ENCODE assay signal across 11 mouse cellular contexts in the genomic region with DNA sequence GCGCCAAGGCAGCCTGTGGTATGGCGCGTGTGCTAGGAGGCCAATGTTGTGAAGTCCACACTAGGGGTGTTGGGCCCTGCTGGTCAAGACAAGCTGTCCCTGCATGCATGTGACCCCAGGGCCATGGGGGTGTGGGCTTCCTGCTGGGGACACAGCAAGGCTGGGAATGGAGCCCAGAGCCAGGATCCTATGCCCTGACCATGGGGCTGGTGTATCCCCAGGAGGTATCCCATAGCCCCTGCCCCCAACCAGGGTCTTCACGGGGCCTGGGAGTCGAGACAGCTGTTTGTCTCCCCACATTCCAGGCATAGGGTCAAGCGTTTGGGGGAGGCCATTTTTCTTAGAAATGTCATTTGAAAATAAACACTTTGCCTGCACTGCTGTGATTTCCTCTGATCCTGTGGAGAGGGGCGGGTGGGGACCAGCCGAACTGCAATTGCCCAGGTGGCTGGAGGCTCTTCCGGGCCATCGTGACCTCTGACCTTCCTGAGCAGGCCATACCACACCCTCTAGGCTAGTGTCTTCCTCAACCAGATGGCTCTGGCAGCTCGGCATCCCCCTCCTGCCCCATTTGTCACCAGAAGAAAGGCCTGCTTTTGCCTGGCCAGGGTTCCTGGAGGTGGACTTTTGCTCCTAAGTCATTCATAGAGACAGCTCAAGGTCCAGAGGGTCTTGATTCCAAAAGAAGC. TPM values are rescaled to one million over a fixed set of nuclear protein-coding genes. Genes with fewer than 3 reads are reported as not detected.
DNase-seq lines count a peak whose midpoint lies in the region; ATAC-seq and TF ChIP-seq lines count a peak whose summit lies in the region.
"Had no signal": no experiment of that assay in that cellular context is flagged by ENCODE, and none has a peak within 500 bp of the region (broad histone marks: within the 10 kb centered on the region; RNA-seq: fewer than 3 reads in every experiment).

No protein-coding gene starts in this region.

- TF ChIP-seq CTCF in heart, adult 2 months (IDR thresholded peaks at IDR 0.05): no peak

- no peaks in the 10 kb centered on the region for H3K9me3 ChIP-seq in heart, embryonic 11.5 days (replicated peaks; ENCODE audit: control insufficient read depth, low read length)
- H3K9me3 ChIP-seq in neural tube, embryonic 15.5 days (replicated peaks): no peaks in the 10 kb centered on the region
- no peaks in the 10 kb centered on the region for H3K9me3 ChIP-seq in liver, embryonic 11.5 days (ENCODE audit: control insufficient read depth, low read length)

- H3K27ac ChIP-seq in heart, embryonic 11.5 days (ENCODE audit: low read depth, low read length): peak overlapping the region; percentile 55
- H3K27ac ChIP-seq in heart, adult 2 months: no peak overlapping the region
- no peak overlapping the region for H3K27ac ChIP-seq in neural tube, embryonic 15.5 days (replicated peaks)
- peak overlapping the region; percentile 76 for H3K27ac ChIP-seq in liver, embryonic 11.5 days (ENCODE audit: low read depth, low read length)

- TF ChIP-seq POLR2A in heart, adult 2 months (IDR thresholded peaks at IDR 0.05; ENCODE audit: insufficient read depth, low read depth, low read length): no peak

- WGBS in heart, embryonic 11.5 days (ENCODE audit: insufficient replicate concordance): 49% methylated on average over 11 of the region's 11 CpGs
- WGBS in heart, adult 2 months: 63% methylated on average over 11 of the region's 11 CpGs
- 48% methylated on average over 11 of the region's 11 CpGs for WGBS in neural tube, embryonic 15.5 days
- WGBS in liver, embryonic 11.5 days: 59% methylated on average over 11 of the region's 11 CpGs

- peak overlapping the region; percentile 24; the same call in 1 of the 2 replicates for H3K9ac ChIP-seq in heart, embryonic 11.5 days (ENCODE audit: low read depth, low read length)
- no peak overlapping the region for H3K9ac ChIP-seq in heart, adult 2 months (ENCODE audit: low read depth, low read length)
- no peak overlapping the region for H3K9ac ChIP-seq in neural tube, embryonic 15.5 days (replicated peaks)
- no peak overlapping the region for H3K9ac ChIP-seq in liver, embryonic 11.5 days (ENCODE audit: low read depth, low read length)

- no peak overlapping the region for H3K4me3 ChIP-seq in heart, embryonic 11.5 days (ENCODE audit: low read depth, low read length)
- H3K4me3 ChIP-seq in heart, adult 2 months: no peak overlapping the region
- H3K4me3 ChIP-seq in neural tube, embryonic 15.5 days (replicated peaks): no peak overlapping the region
- H3K4me3 ChIP-seq in liver, embryonic 11.5 days (ENCODE audit: low read depth, low read length): no peak overlapping the region

- intact Hi-C loops in heart, adult 2 months (cut with DNase I): no loop called here

- H3K4me1 ChIP-seq in heart, embryonic 11.5 days (ENCODE audit: control insufficient read depth, insufficient read depth, low read length): peaks cover 74% of the 10 kb centered on the region
- peaks cover 2% of the 10 kb centered on the region; the same call in 1 of the 2 replicates for H3K4me1 ChIP-seq in heart, adult 2 months (ENCODE audit: control insufficient read depth, insufficient read depth, low read length)
- peaks cover 22% of the 10 kb centered on the region; the same call in 1 of the 2 replicates for H3K4me1 ChIP-seq in neural tube, embryonic 15.5 days
- peaks cover 75% of the 10 kb centered on the region for H3K4me1 ChIP-seq in liver, embryonic 11.5 days (replicated peaks; ENCODE audit: control insufficient read depth, insufficient read depth, low read length)

- no peaks in the 10 kb centered on the region for H3K79me2 ChIP-seq in heart, adult 2 months (replicated peaks; ENCODE audit: control insufficient read depth, insufficient read depth, low read length)

- H3K36me3 ChIP-seq in heart, embryonic 11.5 days (ENCODE audit: control insufficient read depth, insufficient read depth, low read length): no peaks in the 10 kb centered on the region
- H3K36me3 ChIP-seq in heart, adult 2 months (ENCODE audit: control insufficient read depth, insufficient read depth, low read length): no peaks in the 10 kb centered on the region
- H3K36me3 ChIP-seq in neural tube, embryonic 15.5 days: no peaks in the 10 kb centered on the region
- H3K36me3 ChIP-seq in liver, embryonic 11.5 days (ENCODE audit: control insufficient read depth, insufficient read depth, low read length): no peaks in the 10 kb centered on the region

- no peak for ATAC-seq in heart, embryonic 11.5 days (replicated peaks; ENCODE audit: insufficient number of reproducible peaks, low FRiP score, low TSS enrichment)
- no peak for ATAC-seq in neural tube, embryonic 15.5 days (ENCODE audit: low FRiP score)
- ATAC-seq in liver, embryonic 11.5 days (replicated peaks; ENCODE audit: low FRiP score): no peak
- ATAC-seq in activated CD4-positive, CD25-positive, alpha-beta regulatory T cell, adult 4 months: no peak
- ATAC-seq: CD4-positive, CD25-positive, alpha-beta regulatory T cell, adult 4 months had no signal

- no peak overlapping the region for H3K4me2 ChIP-seq in heart, embryonic 11.5 days
- H3K4me2 ChIP-seq in neural tube, embryonic 15.5 days: no peak overlapping the region
- no peak overlapping the region for H3K4me2 ChIP-seq in liver, embryonic 11.5 days

- no peaks in the 10 kb centered on the region for H3K27me3 ChIP-seq in heart, embryonic 11.5 days (ENCODE audit: control insufficient read depth, insufficient read depth, low read length)
- no peaks in the 10 kb centered on the region for H3K27me3 ChIP-seq in heart, adult 2 months (ENCODE audit: control insufficient read depth, insufficient read depth, low read length)
- 0 out of 2 replicates have a peak, but pooled peaks cover 2% of the 10 kb centered on the region for H3K27me3 ChIP-seq in neural tube, embryonic 15.5 days (replicated peaks)
- H3K27me3 ChIP-seq in liver, embryonic 11.5 days (replicated peaks; ENCODE audit: control insufficient read depth, insufficient read depth, low read length): 0 out of 2 replicates have a peak, but pooled peaks cover 2% of the 10 kb centered on the region

- no peak for TF ChIP-seq EP300 in heart, adult 2 months (IDR thresholded peaks at IDR 0.05; ENCODE audit: insufficient read depth, low read depth, low read length)

- DNase-seq in heart, adult 2 months: no peak
- DNase-seq in neural tube, embryonic 10.5 days (ENCODE audit: extremely low spot score, low spot score): peak; percentile 46
- DNase-seq in liver, embryonic 11.5 days (ENCODE audit: low spot score): no peak
- DNase-seq in frontal cortex, postnatal 14 days (ENCODE audit: low spot score in 2 of 2): no peak
- DNase-seq in thymus, adult 18-20 months: no peak
- DNase-seq: gastrocnemius, postnatal 10 days; heart, postnatal 4 days had no signal

RNA-seq across cellular contexts. Expression of gene Mrpl23, which starts 32.6 kb away (rescaled TPM):
- 15.4 and 19.3 TPM in 2 replicates for polyA plus RNA-seq in heart, embryonic 11.5 days (2014; fragmentation: Nextera tagmentation; extraction: Ambion mirVana)
- 1 to 10 TPM in 1 of 2 experiments, under 1 TPM in 1; 0.89 to 2.1 TPM for total RNA-seq in heart, adult 2 months (2021)
- polyA plus RNA-seq in heart, adult 2 months (2012; rRNA removed): 12.8 and 18.0 TPM in 2 replicates
- polyA plus RNA-seq in neural tube, embryonic 15.5 days (2015; fragmentation: Nextera tagmentation; extraction: Ambion mirVana): 21.0 and 27.9 TPM in 2 replicates
- polyA plus RNA-seq in liver, embryonic 11.5 days (2014; fragmentation: Nextera tagmentation; extraction: Ambion mirVana): 20.8 and 22.2 TPM in 2 replicates
- polyA plus RNA-seq in activated CD4-positive, CD25-positive, alpha-beta regulatory T cell, adult 4 months (2017; shearing (Covaris generic)): 10 to 100 TPM; 10.2 to 31.9 TPM

Comparison
In these comparisons a context has a peak if more than half of its experiments do, and no peak if none do; other contexts are left out.
1. H3K27ac ChIP-seq: peak in heart, embryonic 11.5 days (single experiment) and liver, embryonic 11.5 days (single experiment); none in heart, adult 2 months (single experiment) and neural tube, embryonic 15.5 days (single experiment).